Mouse (Mus musculus) liver, adult 2 months (tissue): Measurements from ENCODE around the gene Psmd10.

Source experiments
- CTCF ChIP-seq: fragments of 200-500 bp; IDR thresholded peaks from 2 replicates; pipeline ENCODE4 v1.5.1; 2011; ENCODE audit warnings: low read depth, low read length, control low read depth
- POLR2A ChIP-seq: fragments of 200-500 bp; IDR thresholded peaks from 2 replicates; pipeline ENCODE4 v1.6.1; 2011; ENCODE audit warnings: low read length, control low read depth; ENCODE audit not compliant: insufficient read depth; ENCODE audit errors: extremely low read depth

DNA sequence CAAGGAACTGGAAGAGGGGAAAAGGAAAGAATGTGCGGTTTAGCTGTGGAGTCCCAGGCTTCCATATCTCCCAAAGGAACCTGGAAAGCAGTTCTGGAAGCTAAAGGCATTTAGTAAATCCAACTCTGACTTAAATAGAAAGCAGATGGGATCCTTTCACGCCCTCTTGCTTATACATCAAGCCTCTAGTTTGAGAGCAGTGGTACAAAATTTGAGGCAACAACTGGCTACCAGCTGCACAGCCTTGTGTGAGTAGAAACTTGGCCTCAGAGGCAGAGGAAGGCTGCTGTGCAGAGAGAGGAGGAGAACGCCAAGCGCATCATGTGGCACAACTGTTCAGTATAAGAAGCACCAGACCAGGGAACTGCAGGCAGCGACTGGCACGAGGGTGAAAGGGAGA, 35.2 kb downstream of the Psmd10 start:
- TF ChIP-seq CTCF (no peak), POLR2A (no peak)
